Mouse (Mus musculus): Measurements from ENCODE around the gene Palm2.

DNA sequence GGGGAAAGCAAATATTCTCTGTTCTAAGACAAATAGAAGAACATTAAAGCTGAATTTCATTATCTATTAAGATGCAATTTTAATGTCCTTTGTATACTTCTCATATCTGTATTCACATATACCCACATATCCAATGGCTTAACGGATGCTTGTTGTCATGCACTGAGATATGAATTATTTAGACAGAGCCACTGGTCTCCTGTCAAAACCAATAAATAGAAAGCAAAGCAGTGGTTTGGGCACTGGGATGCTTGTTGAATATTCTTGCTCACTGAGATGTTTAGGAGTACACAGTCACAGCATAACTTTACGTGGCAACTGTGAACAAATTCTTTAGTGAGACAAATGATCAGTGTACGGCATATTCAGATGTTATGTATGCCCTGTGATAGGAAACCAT is 206.9 kb downstream of the Palm2 start:
- TF ChIP-seq MAFK (IDR thresholded peaks at IDR 0.05; ENCODE audit: insufficient read depth, low read depth, low read length) (no peak), ZNF384 (IDR thresholded peaks at IDR 0.05; ENCODE audit: low read depth, low read length) (no peak), ZC3H11A (IDR thresholded peaks at IDR 0.05; ENCODE audit: borderline replicate concordance, low read depth, low read length) (no peak)
